Mouse (Mus musculus): ENCODE results near the gene Bach2.

DNA sequence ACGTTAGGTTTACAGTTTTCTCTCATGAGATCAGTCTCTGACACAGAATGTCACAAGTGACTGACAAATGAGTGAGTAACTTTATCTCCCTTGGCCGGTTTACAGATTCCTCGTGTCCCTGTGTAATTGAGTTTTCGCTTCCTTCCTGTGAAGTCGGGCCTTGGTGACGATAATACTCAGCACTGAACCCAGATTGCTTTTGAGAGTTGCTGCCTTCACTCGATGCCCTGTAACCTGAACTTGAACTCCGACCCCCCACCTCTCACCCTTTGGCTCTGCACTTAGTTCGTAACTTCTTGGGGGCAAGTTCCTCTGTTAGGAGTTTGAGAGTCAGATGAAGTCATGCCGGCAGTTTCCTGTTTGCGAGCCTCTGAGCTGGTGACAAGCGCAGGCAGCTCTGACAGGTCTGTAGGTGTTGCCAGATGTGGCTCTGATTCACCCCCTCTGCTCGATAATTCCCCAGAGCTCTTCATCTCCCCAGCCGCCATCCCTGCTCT is 124.9 kb downstream of the Bach2 start:
- no peak for TF ChIP-seq CTCF (IDR thresholded peaks at IDR 0.05; ENCODE audit: low read depth, low read length)
- TF ChIP-seq EP300 (IDR thresholded peaks at IDR 0.05; ENCODE audit: insufficient read depth, low read depth, low read length) = no peak
- TF ChIP-seq POLR2A (IDR thresholded peaks at IDR 0.05; ENCODE audit: insufficient read depth, low read length) = no peak
